Mouse (Mus musculus) hindlimb bud, embryonic 11.5 days (tissue): Measurements from ENCODE around the gene Sema5a.
A peak's percentile ranks its signal among the peaks of the same experiment; 100 is the strongest.

ENCODE experiments used
- DNase-seq: peaks from one replicate; pipeline ENCODE4 v3.0.0-alpha.2; 2012; ENCODE audit warnings: low read depth, low spot score; ENCODE audit errors: extremely low spot score

The Sema5a gene

DNA sequence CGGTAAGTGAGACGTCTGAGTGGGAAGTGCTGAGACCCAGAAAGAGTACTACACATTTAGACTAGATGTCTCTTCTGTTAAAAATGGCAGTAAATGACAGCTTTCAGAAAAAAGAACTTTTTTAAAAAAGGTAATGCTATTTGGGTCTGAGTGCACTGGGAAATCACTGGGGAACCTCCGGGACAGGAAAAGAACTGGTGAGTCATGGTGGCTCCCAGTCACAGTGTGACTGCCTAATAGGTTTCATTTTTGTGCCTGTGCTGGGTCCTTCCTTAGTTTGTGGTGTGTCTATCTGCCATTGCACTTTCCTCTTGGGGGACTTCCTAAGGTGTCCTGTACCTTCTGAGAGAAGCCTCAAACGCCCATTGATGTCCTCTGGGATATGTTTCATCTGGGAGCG, 102.7 kb downstream of the Sema5a start:
- no peak for DNase-seq

DNA sequence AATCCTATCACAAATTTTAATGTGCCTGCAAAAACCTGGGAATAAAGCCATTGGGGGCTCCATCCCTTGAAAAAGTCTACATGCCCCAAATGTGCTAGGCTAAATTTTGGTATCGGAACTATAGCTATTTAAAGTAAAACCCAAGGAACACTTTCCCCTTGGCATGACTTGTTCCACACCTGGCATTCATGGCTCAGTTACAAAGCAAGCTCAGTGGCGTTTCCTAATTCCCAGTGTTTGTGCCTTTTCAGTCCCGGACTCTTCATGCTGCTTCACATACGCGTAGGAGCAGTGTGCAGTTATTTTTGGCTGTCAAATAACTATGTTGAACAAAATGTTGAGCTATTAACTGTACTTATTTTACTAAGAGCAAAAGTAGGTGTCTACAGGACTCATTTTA, 104.7 kb downstream of the Sema5a start:
- DNase-seq, result no peak

DNA sequence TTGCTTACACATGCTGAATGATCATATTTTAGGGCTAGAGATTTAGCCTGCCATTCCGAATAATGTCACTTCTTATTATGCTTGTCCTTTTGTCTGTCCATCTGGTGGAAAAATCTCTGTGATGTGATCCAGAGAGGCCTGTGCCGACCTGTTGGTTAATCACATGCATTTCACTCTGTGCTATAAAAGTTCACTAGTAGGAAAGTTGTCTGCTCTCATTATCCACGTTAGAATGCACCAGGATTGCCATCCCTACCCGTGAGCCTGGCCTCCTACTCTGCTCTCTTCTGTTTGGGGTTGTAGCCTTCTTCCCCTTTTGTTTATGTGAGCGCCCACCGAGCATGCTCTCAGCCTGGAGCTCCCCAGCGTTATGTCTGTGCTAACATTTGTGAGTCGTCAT, 108.4 kb downstream of the Sema5a start:
- no peak for DNase-seq

DNA sequence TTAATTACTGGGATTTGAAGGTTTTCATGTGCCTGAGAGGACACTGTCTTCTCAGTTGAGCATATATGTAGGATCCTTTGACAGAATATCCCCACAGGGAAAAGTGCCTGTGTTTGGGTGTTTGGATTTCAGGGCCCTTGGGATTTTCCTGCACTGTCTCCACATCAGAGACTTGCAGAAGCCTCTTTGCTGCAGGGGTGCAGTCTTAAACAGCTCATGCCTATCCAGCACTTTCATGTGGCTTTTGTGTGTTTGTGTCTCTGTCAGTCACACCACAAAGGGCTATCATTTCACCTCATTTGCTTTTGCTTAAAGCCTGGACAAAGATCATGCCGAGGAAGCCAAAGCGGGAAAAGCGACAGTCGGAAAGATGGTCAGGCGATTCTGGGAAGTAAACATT, 108.9 kb downstream of the Sema5a start:
- no peak for DNase-seq

DNA sequence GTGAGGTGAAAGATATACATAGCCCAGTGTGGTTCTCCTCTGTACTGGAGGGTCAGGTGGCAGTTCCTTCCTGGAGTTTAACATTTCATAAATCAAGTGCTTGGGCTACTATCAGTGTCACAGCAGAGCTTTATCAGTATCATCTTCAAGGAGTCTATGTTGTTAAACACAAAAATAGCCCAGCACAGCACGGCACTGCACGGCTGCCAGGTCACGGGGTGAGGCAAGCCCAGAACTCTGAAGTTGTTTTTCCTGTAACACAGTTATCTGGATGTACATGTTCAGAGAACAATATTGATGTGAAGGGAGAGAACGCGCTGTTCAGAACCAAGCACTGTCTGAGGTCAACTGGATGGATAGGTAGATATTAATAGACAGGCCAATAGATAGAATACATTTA, 112.2 kb downstream of the Sema5a start:
- DNase-seq, result no peak

DNA sequence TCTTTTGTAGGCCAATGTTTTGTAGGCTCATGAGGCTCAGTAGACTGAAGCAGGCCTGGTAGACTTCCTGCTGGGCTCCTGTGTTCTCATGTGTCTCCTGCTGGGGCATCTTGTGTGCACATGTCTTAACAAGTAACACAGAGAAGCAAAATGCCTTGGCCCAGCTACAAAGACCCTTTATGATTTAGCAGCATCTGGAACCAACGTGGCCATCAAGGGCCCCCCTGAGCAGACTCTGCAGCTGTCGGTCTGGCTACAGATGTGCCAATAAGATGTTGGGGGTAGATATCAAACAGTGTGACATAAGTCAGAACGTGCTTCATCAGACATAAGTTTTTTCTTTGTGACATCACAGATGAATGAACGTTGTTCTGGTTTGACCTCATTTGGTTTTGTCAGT, 123.2 kb downstream of the Sema5a start:
- no peak for DNase-seq

DNA sequence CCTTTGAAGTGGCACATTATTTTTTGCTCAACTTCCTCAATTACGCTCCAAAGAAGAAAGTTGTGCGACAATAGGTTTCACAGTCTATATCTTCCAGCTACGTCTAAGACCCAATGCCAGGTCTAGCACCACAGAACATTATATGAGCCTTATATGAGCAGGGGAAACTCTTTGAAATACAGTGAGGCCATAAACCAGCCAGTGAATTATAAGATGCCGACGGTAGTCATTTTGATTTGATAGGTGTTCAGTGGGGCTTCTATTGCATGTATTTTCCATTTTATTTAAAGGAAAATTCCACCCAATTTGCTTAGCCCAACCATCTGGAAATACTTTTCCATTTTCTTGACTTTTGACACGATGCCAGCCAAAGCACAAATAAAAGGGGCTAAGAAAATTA, 126.3 kb downstream of the Sema5a start:
- no peak for DNase-seq

DNA sequence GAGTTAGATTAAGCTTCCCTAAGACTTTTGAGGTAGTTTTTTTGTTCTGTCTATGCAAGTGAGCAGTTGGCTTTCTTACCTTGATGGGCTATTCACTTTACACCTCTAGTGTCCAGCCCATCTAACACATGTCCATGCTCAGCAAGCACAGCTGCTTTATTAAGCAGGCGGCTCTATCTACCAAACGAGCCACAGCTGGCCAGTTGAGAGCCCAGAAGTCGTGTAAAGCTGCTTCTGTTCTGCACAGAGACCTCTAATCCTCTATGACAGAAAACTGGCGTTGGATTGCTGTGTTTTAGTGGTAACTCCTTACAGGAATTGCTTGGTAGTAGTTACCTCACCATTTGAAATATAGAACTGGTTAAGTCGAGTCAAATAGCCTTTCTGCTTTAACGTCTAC, 126.8 kb downstream of the Sema5a start:
- DNase-seq, result peak; percentile 42

DNA sequence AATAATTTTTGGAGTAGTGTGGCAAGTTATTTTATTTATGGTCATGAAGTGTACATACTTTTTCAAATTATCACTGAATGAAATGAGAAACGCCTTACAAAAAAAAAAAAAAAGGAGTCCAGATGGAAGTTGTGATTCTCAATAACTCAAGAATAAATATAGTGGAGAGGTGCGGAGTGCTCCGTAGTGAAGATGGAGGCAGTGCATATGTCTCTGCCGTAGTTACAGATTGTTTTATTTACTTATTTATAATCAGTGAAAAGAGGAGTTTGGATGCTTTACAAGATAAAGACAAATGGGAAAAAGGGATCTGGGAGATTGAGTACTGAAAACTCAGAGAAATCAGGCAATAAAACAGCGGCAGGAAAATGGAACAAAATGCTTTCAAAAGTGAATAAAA, 131.7 kb downstream of the Sema5a start:
- DNase-seq, result no peak

DNA sequence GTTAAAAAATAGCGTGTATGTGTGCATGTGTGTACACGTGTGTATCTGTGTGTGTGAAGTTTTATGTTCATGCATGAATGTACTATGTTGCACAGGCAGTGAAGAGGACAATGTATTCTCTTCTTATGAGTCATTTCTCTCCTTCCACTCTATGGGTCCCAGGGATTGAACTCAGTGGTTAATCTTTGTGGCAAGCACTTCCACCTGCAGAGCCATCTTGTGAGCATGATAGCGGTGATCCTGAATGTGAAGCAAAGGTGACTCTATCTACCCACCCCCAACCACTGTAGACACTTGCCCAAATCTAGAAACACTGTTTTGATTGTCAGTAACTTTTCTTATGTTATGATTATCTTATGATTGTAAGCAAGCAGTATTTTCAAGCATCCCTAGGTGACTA, 133.2 kb downstream of the Sema5a start:
- no peak for DNase-seq

DNA sequence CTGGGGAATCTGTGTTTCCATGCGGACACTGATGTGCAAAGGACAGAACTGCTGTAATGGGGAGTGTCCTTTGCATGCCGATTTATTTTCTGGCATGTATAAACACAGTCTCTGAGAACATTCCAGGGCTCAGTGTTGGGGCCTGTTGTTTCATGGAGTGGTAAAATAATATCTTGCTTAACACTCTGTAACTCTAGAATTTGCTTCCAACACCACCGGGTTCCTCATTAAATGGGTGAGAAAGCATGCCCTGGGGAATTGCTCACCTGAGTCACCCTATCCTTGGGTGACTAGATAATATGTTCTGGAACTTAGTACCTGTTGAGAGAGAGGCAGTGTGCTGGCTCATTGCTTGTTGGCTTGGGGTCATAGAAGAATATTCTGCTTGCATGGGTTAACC, 135.7 kb downstream of the Sema5a start:
- no peak for DNase-seq

DNA sequence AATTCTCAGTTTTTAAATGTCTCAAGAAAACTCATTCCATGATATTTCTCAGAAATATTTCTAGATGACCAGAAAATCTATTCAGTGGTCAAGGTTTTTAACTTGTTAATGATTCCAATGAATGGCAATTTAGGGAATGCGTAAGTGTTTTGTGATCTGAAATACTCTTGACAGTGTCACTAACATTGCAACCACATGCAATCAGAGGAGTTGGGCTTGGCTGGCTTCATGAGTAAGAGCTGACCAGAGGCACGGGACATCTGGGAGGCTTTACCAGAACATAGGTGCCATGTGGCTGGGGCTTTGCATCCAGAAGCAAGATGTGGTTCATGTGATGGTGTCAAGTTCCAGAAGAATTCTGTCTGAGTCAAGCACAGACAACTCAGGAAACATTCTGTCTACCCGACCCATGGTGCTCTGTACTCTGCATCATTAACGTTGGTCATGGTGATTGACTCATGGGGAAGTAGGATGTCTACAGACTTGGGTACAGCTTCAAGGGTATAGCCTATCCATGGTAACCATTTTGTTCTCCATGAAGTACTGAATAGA, 138.4 kb downstream of the Sema5a start:
- no peak for DNase-seq

DNA sequence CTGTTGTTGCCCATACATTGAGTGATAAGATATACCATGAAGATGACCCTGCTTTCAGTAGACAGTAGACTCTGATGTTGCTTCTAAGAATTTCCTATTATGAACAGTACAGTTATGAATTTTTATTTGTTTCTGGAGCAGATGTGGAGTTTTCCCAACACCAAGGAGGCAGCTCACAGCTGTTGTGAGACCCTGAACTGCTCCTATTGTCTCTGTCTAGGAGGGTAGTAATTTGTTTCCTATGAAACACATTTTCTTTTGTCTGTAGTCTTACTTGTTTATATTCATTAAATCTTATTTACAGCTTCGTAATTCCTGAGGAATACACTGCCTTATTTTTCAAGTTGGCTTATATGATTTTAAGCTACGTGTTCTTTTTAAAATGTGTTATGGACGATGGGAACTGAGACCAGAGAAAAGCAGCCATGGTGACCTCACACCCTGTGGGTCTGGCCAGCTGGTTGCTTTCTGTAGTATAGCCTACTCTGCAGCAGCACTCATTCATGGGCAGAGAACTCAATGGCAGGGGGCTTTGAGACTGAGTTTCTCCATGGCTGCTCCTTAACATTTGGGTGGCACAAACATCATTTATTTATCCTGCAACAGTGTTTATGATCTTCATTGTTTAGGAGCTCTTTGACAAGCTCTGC, 151.8 kb downstream of the Sema5a start:
- no peak for DNase-seq

DNA sequence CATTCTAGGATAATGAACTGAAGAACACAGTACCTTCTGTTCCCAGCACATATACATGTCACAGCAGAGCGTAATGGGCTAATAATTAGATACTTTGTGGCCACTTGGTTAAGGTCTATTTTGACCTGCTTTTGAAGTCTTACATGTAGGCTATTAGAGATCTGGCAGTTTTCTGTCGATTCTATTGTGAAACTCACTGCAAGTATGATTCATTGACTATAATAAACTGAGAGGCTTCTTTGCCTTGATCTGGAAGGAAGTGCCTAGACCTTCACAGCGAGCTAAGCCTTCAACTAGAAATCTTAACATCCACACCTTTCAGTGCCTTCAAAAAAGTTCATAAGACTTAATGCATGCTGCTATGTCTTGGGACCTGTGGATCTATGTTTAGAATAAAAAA, 152.5 kb downstream of the Sema5a start:
- no peak for DNase-seq

DNA sequence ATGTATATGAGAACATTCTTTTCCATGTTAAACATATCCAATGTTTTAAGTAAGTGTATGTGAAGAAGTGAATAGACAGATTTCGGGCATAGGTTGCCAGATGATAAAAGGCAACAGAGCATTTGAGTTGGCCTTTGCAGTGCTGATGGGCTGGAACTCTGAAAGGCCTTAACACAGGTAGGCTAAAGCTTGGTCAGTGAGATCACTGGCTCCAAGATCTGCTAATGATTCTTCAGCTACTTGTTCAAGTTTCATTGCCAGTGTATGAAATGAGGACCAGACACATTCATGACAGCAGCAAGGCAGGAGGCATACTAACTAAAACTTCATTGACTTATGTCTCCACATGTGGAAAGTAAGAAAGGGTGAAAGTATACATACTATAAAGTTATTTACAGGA, 154.1 kb downstream of the Sema5a start:
- DNase-seq, result no peak

DNA sequence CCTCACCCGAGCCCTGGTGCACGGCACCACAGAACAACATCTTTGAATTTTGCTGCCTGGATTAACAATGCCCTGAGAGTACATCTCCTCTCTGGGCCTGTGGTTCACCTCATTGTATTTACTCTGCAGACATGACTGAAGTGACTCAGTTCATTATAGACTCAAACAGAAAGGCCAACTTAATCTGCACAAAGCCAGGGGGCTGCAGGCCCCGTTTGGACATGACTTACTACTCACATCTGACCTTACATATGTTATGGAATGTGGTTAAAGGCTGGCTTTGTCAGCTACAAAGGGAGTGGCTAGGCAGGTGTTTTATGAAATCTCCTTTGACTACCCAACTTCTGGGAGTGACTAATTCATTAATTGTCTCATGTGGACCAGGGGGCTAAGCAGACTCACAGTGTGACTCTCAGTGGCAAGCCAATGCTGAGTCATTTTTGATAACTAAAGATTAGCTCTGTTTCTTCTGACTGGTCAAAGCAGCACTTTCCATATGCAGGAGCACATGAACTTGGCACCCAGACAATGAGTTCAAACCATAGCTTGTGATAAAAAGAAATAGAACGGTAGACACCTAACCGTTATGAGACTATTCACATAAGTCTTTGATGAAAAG, 157.4 kb downstream of the Sema5a start:
- DNase-seq, result no peak

DNA sequence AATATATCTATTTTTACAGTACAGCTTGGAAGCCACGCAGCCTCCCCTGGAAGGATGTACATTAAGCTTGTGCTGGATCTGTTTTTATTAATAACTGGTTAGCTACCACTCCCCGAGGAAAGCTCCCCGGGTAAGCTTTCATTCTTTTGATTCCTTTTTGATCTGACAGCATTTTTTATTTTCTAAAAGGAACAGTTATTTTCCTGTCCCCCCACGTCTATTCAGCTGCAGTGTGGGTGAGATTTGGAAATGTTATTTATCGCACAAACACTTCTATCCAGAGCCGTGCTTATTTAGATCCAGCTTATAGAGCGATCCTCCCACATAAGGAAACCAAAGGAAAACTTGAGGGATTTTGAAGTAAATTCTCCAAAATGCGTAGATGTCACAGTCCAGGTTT, 158.7 kb downstream of the Sema5a start:
- DNase-seq, result no peak

DNA sequence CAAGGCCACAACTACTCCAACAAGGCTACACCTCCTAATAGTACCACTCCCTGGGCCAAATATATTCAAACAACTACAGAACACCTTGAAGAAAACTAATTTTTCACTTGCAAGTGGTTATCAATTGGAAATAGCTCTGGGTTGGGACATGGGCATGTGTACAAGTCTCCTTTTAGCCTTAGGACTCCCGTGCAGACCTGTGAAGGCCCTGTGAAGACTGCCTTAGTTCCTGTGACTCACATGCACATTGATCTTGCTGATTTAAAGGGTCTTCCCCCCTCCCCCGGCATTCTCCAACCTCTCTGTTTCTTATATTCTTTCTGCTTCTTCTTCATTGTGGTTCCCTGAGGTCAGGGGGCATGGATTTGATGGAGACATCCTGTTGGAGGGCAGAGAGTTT, 161.8 kb downstream of the Sema5a start:
- no peak for DNase-seq

DNA sequence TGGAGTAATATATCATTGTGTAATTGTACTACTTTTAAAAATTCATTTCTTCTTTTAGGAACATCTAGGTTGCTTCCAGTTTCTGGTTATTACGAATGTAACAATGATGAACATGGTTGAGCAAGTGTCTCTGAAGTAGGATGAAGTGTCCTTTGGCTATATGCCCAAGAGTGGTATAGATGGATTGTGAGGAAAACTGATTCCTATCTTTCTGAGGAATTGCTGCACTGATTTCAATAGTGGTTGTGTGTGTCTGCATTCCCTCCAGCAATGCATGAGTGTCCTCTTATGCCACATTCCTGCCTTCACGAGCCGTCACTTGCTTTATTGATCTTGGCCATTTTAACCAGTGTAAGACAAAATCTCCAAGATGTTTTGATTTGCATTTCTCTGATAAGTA, 163.2 kb downstream of the Sema5a start:
- DNase-seq, result no peak

DNA sequence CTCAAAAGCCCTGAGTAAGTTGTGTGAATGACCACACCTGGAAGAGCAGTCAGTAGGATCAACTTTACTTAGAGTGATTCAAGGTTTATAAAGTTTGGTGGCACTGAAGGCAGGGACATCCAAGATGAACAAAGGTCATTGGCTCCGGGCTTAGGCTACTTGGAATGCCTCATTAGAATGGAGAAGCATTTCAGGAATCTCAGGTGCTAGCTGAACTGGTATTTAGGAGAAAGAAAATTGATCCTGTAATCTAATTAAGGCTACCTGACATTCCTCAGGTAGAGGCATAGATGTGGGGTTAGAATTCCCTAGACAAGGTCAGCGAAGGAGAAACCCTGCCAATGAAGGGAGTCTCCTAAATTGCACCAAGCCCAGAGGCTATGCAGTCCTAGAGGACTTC, 171.7 kb downstream of the Sema5a start:
- DNase-seq, result no peak

DNA sequence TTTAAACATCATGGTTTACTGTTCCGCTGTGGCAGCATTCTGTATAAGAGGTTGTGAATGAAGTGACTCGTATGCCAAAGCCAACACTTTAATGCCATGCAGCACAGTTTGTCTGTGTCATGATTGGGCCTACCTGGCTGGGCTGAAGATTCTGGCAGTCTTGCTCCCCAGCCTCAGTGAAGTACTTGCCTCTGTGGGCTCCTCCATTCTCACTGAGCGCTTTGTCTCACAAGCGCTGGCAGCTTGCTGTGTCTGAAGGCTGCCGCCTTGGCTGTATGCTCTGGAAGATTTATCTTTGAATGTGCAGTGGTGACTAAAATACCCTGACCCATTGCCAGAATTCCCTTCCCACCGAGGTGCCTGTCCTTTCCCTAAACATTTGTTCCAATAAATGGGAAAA, 178.0 kb downstream of the Sema5a start:
- DNase-seq, result no peak

DNA sequence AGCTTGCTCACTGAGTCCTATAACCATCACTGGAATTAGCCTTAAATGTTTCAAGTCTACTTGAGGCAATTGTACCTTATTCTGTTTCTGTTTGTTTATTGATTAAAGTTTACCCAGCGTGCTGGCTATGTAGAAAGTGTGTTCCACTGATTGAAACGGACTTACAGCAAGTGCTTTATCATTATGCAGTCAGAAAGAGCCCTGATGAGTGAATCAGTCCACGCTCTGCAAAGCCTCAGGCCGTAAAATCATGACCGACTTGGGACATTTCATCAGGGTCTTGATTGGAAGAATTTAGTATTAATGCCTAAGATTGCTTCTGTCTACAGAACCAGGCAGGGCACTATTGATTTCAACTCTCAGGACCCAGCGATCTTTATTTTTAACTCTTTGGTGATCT, 178.5 kb downstream of the Sema5a start:
- DNase-seq, result no peak
